Mouse (Mus musculus): ENCODE measurements at regions not wholly inside any gene's neighbourhood (a gene's known extent, or its start where the extent isn't known, plus 50 kb on each side); places are given as distances from the start of the nearest gene placed in this dataset.
A peak's percentile ranks its signal among the peaks of the same experiment; 100 is the strongest.

- 80% methylated on average over 11 of the region's 11 CpGs for WGBS
- H3K9me3 ChIP-seq, result no peaks in the 10 kb centered on the region
- no peak for DNase-seq (ENCODE audit: low spot score)
- no peaks in the 10 kb centered on the region; the same call in 1 of the 2 replicates for H3K4me1 ChIP-seq (replicated peaks)
- H3K4me3 ChIP-seq, result no peak overlapping the region
- no peaks in the 10 kb centered on the region for H3K27me3 ChIP-seq (ENCODE audit: insufficient read depth, poor library complexity, severe bottlenecking)
- H3K27ac ChIP-seq, result no peak overlapping the region
- no peaks in the 10 kb centered on the region for H3K36me3 ChIP-seq
Measured at GRCm38 (mm10) chr12:118703068-118703662, 143.0 kb upstream of the Sp8 start.

- Histone ChIP-seq H3K9me3 (no peaks in the 10 kb centered on the region), H3K27me3 (ENCODE audit: insufficient read depth, poor library complexity, severe bottlenecking) (no peaks in the 10 kb centered on the region), H3K27ac (no peak overlapping the region), H3K4me1 (replicated peaks) (no peaks in the 10 kb centered on the region; the same call in 1 of the 2 replicates), H3K4me3 (no peak overlapping the region), H3K36me3 (no peaks in the 10 kb centered on the region)
- WGBS, result 82% methylated on average over 2 of the region's 2 CpGs
- no peak for DNase-seq (ENCODE audit: low spot score)
Measured at GRCm38 (mm10) chr12:118701838-118702237, 144.3 kb upstream of the Sp8 start.

GRCm38 (mm10) chr12:118698110-118698509 is 148.0 kb upstream of the Sp8 start:
- H3K27ac ChIP-seq, result no peak overlapping the region
- H3K4me1 ChIP-seq (replicated peaks), result no peaks in the 10 kb centered on the region
- no peaks in the 10 kb centered on the region for H3K27me3 ChIP-seq (ENCODE audit: insufficient read depth, poor library complexity, severe bottlenecking)
- H3K9me3 ChIP-seq, result no peaks in the 10 kb centered on the region
- no peaks in the 10 kb centered on the region for H3K36me3 ChIP-seq
- no peak overlapping the region for H3K4me3 ChIP-seq
- DNase-seq (ENCODE audit: low spot score), result no peak

- DNase-seq (ENCODE audit: low spot score), result no peak
- Histone ChIP-seq H3K27me3 (ENCODE audit: insufficient read depth, poor library complexity, severe bottlenecking) (no peaks in the 10 kb centered on the region), H3K36me3 (no peaks in the 10 kb centered on the region), H3K27ac (no peak overlapping the region), H3K9me3 (no peaks in the 10 kb centered on the region), H3K4me3 (no peak overlapping the region), H3K4me1 (replicated peaks) (no peaks in the 10 kb centered on the region)
- WGBS, result 85% methylated on average over 2 of the region's 2 CpGs
Measured at GRCm38 (mm10) chr12:118694701-118695100, 151.4 kb upstream of the Sp8 start.

GRCm38 (mm10) chr12:118682902-118683301 is 163.2 kb upstream of the Sp8 start:
- WGBS, result 92% methylated on average over 1 of the region's 1 CpGs
- H3K9me3 ChIP-seq, result no peaks in the 10 kb centered on the region
- H3K27me3 ChIP-seq (ENCODE audit: insufficient read depth, poor library complexity, severe bottlenecking), result no peaks in the 10 kb centered on the region
- no peak for DNase-seq (ENCODE audit: low spot score)
- no peak overlapping the region for H3K27ac ChIP-seq
- H3K4me3 ChIP-seq, result no peak overlapping the region
- no peaks in the 10 kb centered on the region for H3K36me3 ChIP-seq
- H3K4me1 ChIP-seq (replicated peaks), result no peaks in the 10 kb centered on the region

- 77% methylated on average over 4 of the region's 4 CpGs for WGBS
- H3K27me3 ChIP-seq (ENCODE audit: insufficient read depth, poor library complexity, severe bottlenecking), result no peaks in the 10 kb centered on the region
- DNase-seq (ENCODE audit: low spot score), result no peak
Measured at GRCm38 (mm10) chr12:118677989-118678388, 168.1 kb upstream of the Sp8 start.

GRCm38 (mm10) chr12:118661575-118661974 is 184.6 kb upstream of the Sp8 start:
- H3K27ac ChIP-seq, result peak overlapping the region; percentile 75; the same call in 1 of the 2 replicates
- no peaks in the 10 kb centered on the region for H3K36me3 ChIP-seq
- peak overlapping the region; percentile 39 for H3K4me3 ChIP-seq
- H3K4me1 ChIP-seq (replicated peaks), result peaks cover 48% of the 10 kb centered on the region
- no peaks in the 10 kb centered on the region for H3K9me3 ChIP-seq
- 13% methylated on average over 9 of the region's 9 CpGs for WGBS
- peaks cover 87% of the 10 kb centered on the region for H3K27me3 ChIP-seq (ENCODE audit: insufficient read depth, poor library complexity, severe bottlenecking)
- DNase-seq (ENCODE audit: low spot score), result peak; percentile 56

More at GRCm38 (mm10) chr12:118677989-118678388, 168.1 kb upstream of the Sp8 start:
- Histone ChIP-seq H3K4me3 (no peak overlapping the region), H3K9me3 (no peaks in the 10 kb centered on the region), H3K27ac (no peak overlapping the region), H3K4me1 (replicated peaks) (no peaks in the 10 kb centered on the region), H3K36me3 (no peaks in the 10 kb centered on the region)

GRCm38 (mm10) chr12:118661214-118661486 is 185.0 kb upstream of the Sp8 start:
- no peaks in the 10 kb centered on the region for H3K36me3 ChIP-seq
- peaks cover 48% of the 10 kb centered on the region for H3K4me1 ChIP-seq (replicated peaks)
- H3K9me3 ChIP-seq, result no peaks in the 10 kb centered on the region
- no peak for DNase-seq (ENCODE audit: low spot score)
- peak overlapping the region; percentile 75 for H3K27ac ChIP-seq
- H3K27me3 ChIP-seq (ENCODE audit: insufficient read depth, poor library complexity, severe bottlenecking), result peaks cover 87% of the 10 kb centered on the region
- H3K4me3 ChIP-seq, result peak overlapping the region; percentile 39
- WGBS, result 3% methylated on average over 5 of the region's 5 CpGs

- no peaks in the 10 kb centered on the region for H3K9me3 ChIP-seq
- peaks cover 88% of the 10 kb centered on the region for H3K27me3 ChIP-seq (ENCODE audit: insufficient read depth, poor library complexity, severe bottlenecking)
- DNase-seq (ENCODE audit: low spot score), result peak; percentile 36
- peak overlapping the region; percentile 39 for H3K4me3 ChIP-seq
- H3K36me3 ChIP-seq, result no peaks in the 10 kb centered on the region
- WGBS, result 4% methylated on average over 12 of the region's 12 CpGs
- H3K27ac ChIP-seq, result peak overlapping the region; percentile 75
- H3K4me1 ChIP-seq (replicated peaks), result peaks cover 48% of the 10 kb centered on the region
Measured at GRCm38 (mm10) chr12:118660384-118661213, 185.5 kb upstream of the Sp8 start.

GRCm38 (mm10) chr12:118659240-118660120 is 186.6 kb upstream of the Sp8 start:
- no peak overlapping the region for H3K4me3 ChIP-seq
- H3K27ac ChIP-seq, result peak overlapping the region; percentile 2; the same call in 1 of the 2 replicates
- peaks cover 48% of the 10 kb centered on the region for H3K4me1 ChIP-seq (replicated peaks)
- 20% methylated on average over 14 of the region's 14 CpGs for WGBS
- no peaks in the 10 kb centered on the region for H3K36me3 ChIP-seq
- H3K27me3 ChIP-seq (ENCODE audit: insufficient read depth, poor library complexity, severe bottlenecking), result peaks cover 90% of the 10 kb centered on the region
- no peaks in the 10 kb centered on the region for H3K9me3 ChIP-seq
- peak; percentile 27 for DNase-seq (ENCODE audit: low spot score)

- Histone ChIP-seq H3K27me3 (ENCODE audit: insufficient read depth, poor library complexity, severe bottlenecking) (peaks cover 77% of the 10 kb centered on the region), H3K4me1 (replicated peaks) (peaks cover 53% of the 10 kb centered on the region), H3K27ac (peak overlapping the region; percentile 77), H3K9me3 (peaks cover 5% of the 10 kb centered on the region; the same call in 1 of the 2 replicates), H3K4me3 (no peak overlapping the region), H3K36me3 (no peaks in the 10 kb centered on the region)
- 10% methylated on average over 4 of the region's 4 CpGs for WGBS
- peak; percentile 89 for DNase-seq (ENCODE audit: low spot score)
Measured at GRCm38 (mm10) chr12:118650483-118651160, 195.5 kb upstream of the Sp8 start.

GRCm38 (mm10) chr12:118649323-118649973 is 196.7 kb upstream of the Sp8 start:
- 80% methylated on average over 3 of the region's 3 CpGs for WGBS

More at GRCm38 (mm10) chr12:118649323-118649973, 196.7 kb upstream of the Sp8 start:
- Histone ChIP-seq H3K4me3 (no peak overlapping the region), H3K36me3 (no peaks in the 10 kb centered on the region), H3K27ac (peak overlapping the region; percentile 77; the same call in 1 of the 2 replicates), H3K27me3 (ENCODE audit: insufficient read depth, poor library complexity, severe bottlenecking) (peaks cover 76% of the 10 kb centered on the region), H3K9me3 (peaks cover 5% of the 10 kb centered on the region; the same call in 1 of the 2 replicates), H3K4me1 (replicated peaks) (peaks cover 53% of the 10 kb centered on the region)
- no peak for DNase-seq (ENCODE audit: low spot score)
